Mouse (Mus musculus): Measurements from ENCODE around the gene Map3k1.

The Map3k1 gene

GRCm38 (mm10) chr13:111812647-111813046 is 3.9 kb upstream of the Map3k1 start:
- no peak for DNase-seq

DNA sequence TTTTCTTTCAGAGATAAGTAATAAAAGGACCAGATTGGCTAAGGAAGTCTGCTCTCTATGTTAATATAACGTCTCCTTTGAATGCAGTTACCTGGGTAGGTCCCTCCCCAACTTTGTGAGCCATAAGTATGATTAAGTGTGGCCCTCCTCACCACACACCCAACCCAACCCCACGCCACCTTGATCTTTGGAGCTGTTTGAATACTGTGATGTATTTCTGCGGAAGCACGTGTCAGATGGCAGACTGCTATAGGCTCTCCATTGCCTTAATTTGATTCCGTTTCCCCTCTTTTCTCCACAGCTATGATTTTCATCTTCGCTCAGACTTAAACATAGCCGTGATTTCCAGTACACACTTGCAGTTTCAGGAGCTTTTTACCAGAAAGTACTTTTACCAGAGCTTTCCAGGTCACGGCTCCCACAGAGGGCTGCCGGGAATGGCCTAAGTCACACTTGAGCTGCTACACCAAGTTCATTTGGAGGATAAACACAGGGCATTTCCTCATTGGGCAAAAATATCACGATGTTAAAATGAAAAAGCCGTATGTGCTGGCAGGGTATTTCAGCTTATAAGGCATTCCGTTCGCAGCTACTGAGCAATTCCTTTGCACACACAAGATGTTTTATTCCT is 2.3 kb upstream of the Map3k1 start:
- no peak for DNase-seq

DNA sequence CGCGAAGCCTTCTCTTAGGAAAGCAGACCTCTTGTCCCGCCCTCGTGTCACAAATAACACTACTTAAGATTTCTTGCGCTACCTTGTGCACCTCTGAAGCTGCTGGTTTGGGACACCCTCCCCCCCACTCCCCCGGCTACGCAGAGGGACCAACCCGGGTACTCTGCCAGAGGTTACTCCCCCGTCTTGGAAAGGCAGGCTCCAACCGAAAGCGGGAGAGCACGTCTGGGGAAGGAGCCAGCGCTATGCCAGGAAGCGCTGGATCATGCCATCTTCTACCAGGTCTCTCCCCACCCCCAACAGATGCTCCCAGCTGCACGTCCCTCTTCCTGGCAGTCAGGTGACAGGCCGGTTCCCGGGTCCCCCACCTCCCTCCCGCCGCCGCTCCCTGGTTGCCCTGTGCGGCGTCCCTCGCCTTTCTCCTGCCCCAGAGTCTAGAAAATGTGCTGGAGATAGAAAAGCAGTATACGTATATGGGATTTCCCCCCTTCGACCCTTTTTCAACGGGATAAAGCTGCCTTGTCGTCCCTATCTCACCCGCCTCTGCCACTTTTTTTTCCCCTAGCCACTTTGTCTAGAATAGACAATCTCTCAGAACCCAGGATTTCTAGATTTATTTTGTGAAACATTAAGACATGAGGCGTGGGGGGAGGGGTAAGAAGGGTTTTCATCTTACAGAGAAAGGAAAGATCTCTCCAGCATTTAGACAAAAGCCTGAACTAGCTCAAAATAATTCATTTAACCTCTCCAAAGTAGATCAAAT is 854 bp upstream of the Map3k1 start:
- peak; percentile 92 to 94 for DNase-seq

GRCm38 (mm10) chr13:111808387-111808636 is 481 bp downstream of the Map3k1 start:
- DNase-seq, result no peak

DNA sequence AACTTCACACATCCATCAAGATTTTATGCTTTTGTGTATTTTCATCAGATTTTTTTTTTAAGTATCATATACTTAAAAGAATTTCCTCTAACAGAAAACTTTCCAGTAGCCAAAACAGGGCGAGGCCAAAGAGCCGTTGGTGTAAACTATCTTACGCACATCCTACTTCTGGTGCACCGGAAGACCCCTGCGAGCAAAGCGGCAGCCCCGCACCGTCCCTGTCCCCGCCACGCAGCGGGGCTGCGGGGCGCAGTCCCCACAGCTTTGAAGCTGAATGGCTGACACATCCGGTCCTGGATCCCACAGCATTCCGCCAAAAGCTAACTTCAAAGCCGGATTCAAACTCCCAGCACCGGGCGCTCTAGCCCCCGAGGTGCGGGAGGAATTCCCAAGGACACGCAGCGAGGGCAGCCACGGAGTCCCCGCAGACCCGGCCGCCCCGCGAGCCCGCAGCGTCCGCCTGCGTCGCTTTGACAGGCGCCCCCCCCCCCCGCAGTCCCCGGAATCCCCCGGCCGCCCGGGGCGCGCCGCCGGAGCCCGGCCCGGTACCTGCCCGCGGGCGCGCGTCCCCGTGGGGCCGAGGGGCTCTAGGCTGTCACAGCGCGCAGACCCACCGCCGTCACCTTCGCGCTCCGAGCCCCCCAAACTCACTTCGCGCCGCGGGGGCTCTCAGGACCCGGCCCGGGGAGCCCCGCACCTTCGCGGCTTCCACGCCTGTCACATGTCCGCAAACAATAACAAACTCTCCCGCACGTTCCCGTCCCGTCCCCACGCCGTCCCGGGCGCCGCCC is 1.0 kb downstream of the Map3k1 start:
- peak; percentile 62 to 68 for DNase-seq

- DNase-seq, result peak in 1 of 2 experiments; percentile 67
Observed at GRCm38 (mm10) chr13:111807105-111807595, 1.6 kb downstream of the Map3k1 start.

DNA sequence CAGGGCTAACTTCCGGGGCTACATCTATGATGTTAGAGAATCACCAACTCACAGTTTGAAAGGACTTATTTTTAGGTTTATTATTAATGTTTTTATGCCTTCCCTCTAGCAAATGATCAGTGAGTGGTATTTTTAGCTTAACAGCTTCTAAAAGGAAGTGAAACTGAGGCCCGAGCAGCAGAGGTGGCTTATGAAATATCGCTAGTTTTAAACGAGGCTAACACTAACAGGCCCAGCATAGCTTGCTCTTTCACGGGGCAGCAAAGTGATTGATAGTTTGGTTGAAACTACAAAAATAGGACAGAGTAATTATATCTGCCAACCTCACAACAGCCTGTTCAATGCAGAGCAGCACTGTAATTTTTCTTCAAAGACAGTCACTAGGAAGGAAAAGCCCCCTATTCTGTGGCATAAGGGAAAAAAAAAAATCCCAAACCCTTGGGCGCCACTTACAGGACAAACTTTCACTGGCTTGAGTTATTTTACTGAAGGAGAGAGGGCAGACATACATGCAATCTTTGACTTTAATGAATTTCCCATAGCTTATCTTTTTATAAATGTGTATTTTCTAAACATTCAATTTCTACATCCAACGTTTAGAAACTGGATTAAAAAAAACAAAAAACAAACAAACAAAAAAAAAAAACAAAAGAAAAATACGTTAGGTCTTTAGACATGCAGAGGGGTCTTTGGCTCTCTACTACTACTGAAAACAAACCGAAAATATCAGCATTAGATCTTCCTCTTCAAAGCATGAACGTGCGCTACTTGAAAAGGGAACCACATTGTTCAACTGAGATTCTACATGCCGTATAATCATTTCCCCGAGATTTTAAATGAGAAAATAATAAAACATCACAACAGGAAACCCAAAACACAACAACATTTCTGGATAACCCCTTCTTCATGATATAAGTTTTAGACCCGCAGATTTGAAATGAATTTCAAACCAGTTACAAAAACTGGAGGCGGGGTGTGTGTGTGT is 2.8 kb downstream of the Map3k1 start:
- peak in 1 of 2 experiments; percentile 67 for DNase-seq

GRCm38 (mm10) chr13:111804951-111805673 is 3.7 kb downstream of the Map3k1 start:
- DNase-seq, result peak in 1 of 2 experiments; percentile 47

DNA sequence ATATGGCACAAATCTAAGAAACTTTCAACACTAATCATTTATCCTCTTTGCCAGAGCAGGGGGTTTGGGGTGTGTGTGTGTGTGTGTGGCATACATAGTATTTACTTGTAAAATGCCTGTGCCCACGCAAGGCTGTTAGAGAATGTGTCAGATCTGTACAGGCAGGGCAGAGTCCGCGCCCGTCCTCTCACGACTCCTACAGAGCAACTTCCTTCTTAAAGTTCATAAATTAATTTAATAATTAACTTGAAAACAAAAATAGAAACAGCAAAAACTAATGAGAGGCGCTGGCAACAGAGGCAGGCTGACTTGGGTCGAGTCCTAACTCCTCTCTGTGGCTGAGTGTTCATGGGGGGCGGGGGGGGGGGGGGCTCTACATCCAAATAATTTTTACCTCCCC is 4.6 kb downstream of the Map3k1 start:
- peak in 1 of 2 experiments; percentile 39 for DNase-seq

DNA sequence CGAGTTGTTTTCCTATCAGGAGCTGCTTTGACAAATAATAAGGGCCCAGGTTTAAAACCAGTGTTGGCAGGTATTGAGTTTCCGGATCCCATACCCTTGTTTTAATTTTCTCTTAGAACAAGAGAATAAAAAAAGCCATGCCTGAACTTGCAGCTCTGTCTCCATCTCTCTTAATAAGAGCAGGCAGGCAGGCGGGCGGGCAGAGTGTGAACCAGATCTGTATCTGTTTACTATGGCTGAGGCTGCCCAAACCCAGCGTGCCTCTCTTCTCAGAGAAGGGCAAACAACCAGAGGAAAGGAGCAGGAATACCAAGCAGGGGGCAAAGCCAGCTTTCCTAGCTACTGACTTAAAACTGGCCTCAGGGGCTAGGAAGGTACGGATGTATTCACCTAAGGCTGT is 5.3 kb downstream of the Map3k1 start:
- peak; percentile 71 for DNase-seq

GRCm38 (mm10) chr13:111802900-111803299 is 5.9 kb downstream of the Map3k1 start:
- DNase-seq, result peak in 1 of 2 experiments; percentile 17

GRCm38 (mm10) chr13:111802271-111802665 is 6.5 kb downstream of the Map3k1 start:
- DNase-seq, result peak; percentile 52 to 57

GRCm38 (mm10) chr13:111801662-111802270 is 7.0 kb downstream of the Map3k1 start:
- peak; percentile 70 to 75 for DNase-seq

DNA sequence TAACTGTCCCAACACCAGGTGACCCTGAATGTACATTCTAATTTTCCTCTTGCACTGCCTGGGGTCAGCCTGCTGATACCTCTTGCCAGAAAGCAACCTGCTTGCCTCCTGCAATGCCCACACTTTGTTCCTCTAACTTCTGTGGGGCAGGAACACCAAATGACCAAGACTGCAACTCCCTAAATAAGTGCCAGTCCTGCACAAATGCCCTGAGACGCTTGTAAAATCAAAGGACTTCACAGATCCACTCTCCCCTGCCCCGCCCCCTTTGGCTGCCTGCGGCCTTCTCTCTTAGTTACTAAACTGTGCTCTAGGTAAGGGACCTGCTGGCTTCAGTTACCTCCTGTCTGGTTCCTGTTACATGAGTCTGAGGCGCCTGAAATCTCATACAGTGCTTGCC is 7.9 kb downstream of the Map3k1 start:
- DNase-seq, result peak; percentile 61 to 66

DNA sequence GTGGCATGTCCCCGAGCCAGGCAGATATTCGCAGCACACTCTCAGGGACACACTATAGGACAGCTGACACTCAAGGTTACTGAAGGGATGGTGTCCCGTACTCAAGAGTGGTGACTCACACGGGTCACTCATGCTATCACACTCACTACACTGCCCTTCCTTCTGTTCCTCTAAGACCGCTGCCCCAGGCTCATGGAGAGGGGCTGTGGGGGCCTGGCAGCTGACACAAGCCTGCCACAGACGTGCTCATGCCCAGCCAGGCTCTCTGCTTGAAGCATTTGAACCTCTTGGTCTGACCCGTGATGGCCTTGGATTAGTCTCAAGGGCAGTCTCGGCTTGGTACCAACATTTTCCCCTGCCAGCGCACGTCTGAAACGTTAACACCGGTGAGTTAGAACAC is 10.7 kb downstream of the Map3k1 start:
- DNase-seq, result peak; percentile 81 to 86

- DNase-seq, result peak; percentile 67 to 75
Observed at GRCm38 (mm10) chr13:111797021-111797420, 11.8 kb downstream of the Map3k1 start.

- DNase-seq, result peak; percentile 75 to 80
Observed at GRCm38 (mm10) chr13:111796191-111796920, 12.4 kb downstream of the Map3k1 start.

DNA sequence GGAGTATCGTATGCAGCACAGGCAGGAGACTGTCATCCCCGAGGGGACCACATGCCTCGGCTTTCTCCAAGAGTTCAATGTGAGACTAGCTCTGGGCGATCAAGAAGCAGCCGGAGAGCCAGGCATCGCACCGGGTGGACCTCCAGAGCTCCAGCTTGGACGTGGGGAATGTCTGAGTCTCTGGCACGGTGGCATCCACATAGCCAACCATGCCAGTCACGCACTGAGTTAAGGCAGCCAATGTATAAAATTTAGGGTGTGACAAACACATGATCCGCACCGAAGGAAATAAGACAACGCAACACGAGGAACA is 15.9 kb downstream of the Map3k1 start:
- DNase-seq, result peak; percentile 67

- peak; percentile 99 for DNase-seq
Observed at GRCm38 (mm10) chr13:111792130-111792974, 16.4 kb downstream of the Map3k1 start.

GRCm38 (mm10) chr13:111791596-111791995 is 17.2 kb downstream of the Map3k1 start:
- DNase-seq, result peak in 1 of 2 experiments; percentile 25
